Mouse (Mus musculus) limb, embryonic 13.5 days (tissue): ENCODE results near the gene Slc51a. TPM values are rescaled to one million over a fixed set of nuclear protein-coding genes. Genes with fewer than 3 reads are reported as not detected.

Experiments
- ATAC-seq: fragments of 200-750 bp; cut with Nextera tagmentation; 2 replicates; pipeline ENCODE4 v1.8.0; 2017; ENCODE audit warnings: low read depth, moderate number of reproducible peaks, moderate TSS enrichment; ENCODE audit not compliant: low FRiP score
- H3K27ac ChIP-seq: fragments of 300-500 bp; sonication (generic); 2 replicates; pipeline ENCODE4 v1.5.1; 2015; ENCODE audit warnings: inconsistent platforms, mild to moderate bottlenecking, moderate library complexity
- H3K27me3 ChIP-seq: fragments of 300-500 bp; sonication (generic); 2 replicates; pipeline ENCODE4 v1.6.1; 2015; ENCODE audit warnings: mild to moderate bottlenecking, inconsistent platforms
- H3K36me3 ChIP-seq: fragments of 300-500 bp; sonication (generic); 2 replicates; pipeline ENCODE4 v1.6.1; 2015; ENCODE audit warnings: inconsistent platforms, mild to moderate bottlenecking, moderate library complexity
- H3K4me1 ChIP-seq: fragments of 300-500 bp; sonication (generic); 2 replicates; pipeline ENCODE4 v1.6.1; 2015; ENCODE audit warnings: inconsistent platforms
- H3K4me2 ChIP-seq: fragments of 300-500 bp; sonication (generic); replicated peaks from 2 replicates; pipeline ENCODE4 v1.6.1; 2015; ENCODE audit warnings: inconsistent platforms, mild to moderate bottlenecking, moderate library complexity
- H3K4me3 ChIP-seq: fragments of 300-500 bp; sonication (generic); 2 replicates; pipeline ENCODE4 v1.5.1; 2015; ENCODE audit warnings: moderate library complexity, mild to moderate bottlenecking, inconsistent platforms
- H3K9ac ChIP-seq: fragments of 300-500 bp; sonication (generic); 2 replicates; pipeline ENCODE4 v1.6.1; 2015; ENCODE audit warnings: mild to moderate bottlenecking, inconsistent platforms
- H3K9me3 ChIP-seq: fragments of 300-500 bp; sonication (generic); 2 replicates; pipeline ENCODE4 v1.6.1; 2016; ENCODE audit warnings: inconsistent platforms
- WGBS: fragments of 180-500 bp; shearing (Covaris S2); methylation state at CpG from one replicate; pipeline ENCODE4 v1.1.7; 2015; 5-methylcytosine and 5-hydroxymethylcytosine counted together
- polyA plus RNA-seq: library from polyadenylated mRNA; unstranded; fragments of >200 nt; fragmentation: Nextera tagmentation; extraction: Ambion mirVana; gene quantifications from 2 replicates; pipeline ENCODE4 v1.2.1, GENCODE M21; 2015

Gene Slc51a
- polyA plus RNA-seq, 1 experiment from 2014 or later, result 0.46 TPM

GRCm38 (mm10) chr16:32434066-32434465, 53.6 kb downstream of the Slc51a start:
- H3K4me1 ChIP-seq, result peaks cover 17% of the 10 kb centered on the region
- no peaks in the 10 kb centered on the region for H3K9me3 ChIP-seq
- no peak overlapping the region for H3K27ac ChIP-seq
- no peaks in the 10 kb centered on the region for H3K27me3 ChIP-seq
- H3K4me2 ChIP-seq, result no peak overlapping the region
- ATAC-seq, result no peak
- no peak overlapping the region for H3K4me3 ChIP-seq
- H3K36me3 ChIP-seq, result no peaks in the 10 kb centered on the region
- WGBS, result 58% methylated on average over 6 of the region's 6 CpGs
- H3K9ac ChIP-seq, result no peak overlapping the region

GRCm38 (mm10) chr16:32433138-32433537, 54.5 kb downstream of the Slc51a start:
- Histone ChIP-seq H3K4me1 (peaks cover 15% of the 10 kb centered on the region), H3K9ac (no peak overlapping the region), H3K36me3 (no peaks in the 10 kb centered on the region), H3K27me3 (no peaks in the 10 kb centered on the region), H3K27ac (no peak overlapping the region), H3K9me3 (no peaks in the 10 kb centered on the region), H3K4me3 (no peak overlapping the region), H3K4me2 (no peak overlapping the region)
- ATAC-seq, result no peak
- WGBS, result 84% methylated on average over 2 of the region's 2 CpGs

- Histone ChIP-seq H3K27me3 (no peaks in the 10 kb centered on the region), H3K36me3 (no peaks in the 10 kb centered on the region), H3K4me3 (peak overlapping the region; percentile 84), H3K4me2 (peak overlapping the region; percentile 93), H3K4me1 (peaks cover 13% of the 10 kb centered on the region), H3K9ac (no peak overlapping the region), H3K9me3 (no peaks in the 10 kb centered on the region), H3K27ac (no peak overlapping the region)
- 91% methylated on average over 1 of the region's 1 CpGs for WGBS
- no peak for ATAC-seq
These were observed 55.8 kb downstream of the Slc51a start for GRCm38 (mm10) chr16:32431926-32432325.

GRCm38 (mm10) chr16:32431047-32431591, 56.6 kb downstream of the Slc51a start:
- Histone ChIP-seq H3K9ac (peak overlapping the region; percentile 88), H3K27me3 (no peaks in the 10 kb centered on the region), H3K4me1 (peaks cover 13% of the 10 kb centered on the region), H3K36me3 (no peaks in the 10 kb centered on the region), H3K27ac (peak overlapping the region; percentile 88), H3K4me3 (peak overlapping the region; percentile 84), H3K4me2 (peak overlapping the region; percentile 93), H3K9me3 (no peaks in the 10 kb centered on the region)
- WGBS, result 2% methylated on average over 28 of the region's 28 CpGs
- no peak; the same call in none of the 2 replicates for ATAC-seq

GRCm38 (mm10) chr16:32430474-32431046, 57.1 kb downstream of the Slc51a start, which contains the start of gene Pcyt1a:
Gene Pcyt1a, plus strand, starts transcription at chr16:32430921.
- under 1% methylated on average over 54 of the region's 54 CpGs for WGBS
- peak within 1 kb of the TSS; percentile 84 for H3K4me3 ChIP-seq
- peaks cover 13% of the 10 kb centered on the region for H3K4me1 ChIP-seq
- H3K4me2 ChIP-seq, result peak within 1 kb of the TSS; percentile 93
- peak; percentile 97 for ATAC-seq
- H3K9me3 ChIP-seq, result no peaks in the 10 kb centered on the region
- H3K36me3 ChIP-seq, result no peaks in the 10 kb centered on the region
- no peaks in the 10 kb centered on the region for H3K27me3 ChIP-seq
- peak within 1 kb of the TSS; percentile 88 for H3K27ac ChIP-seq
- H3K9ac ChIP-seq, result peak within 1 kb of the TSS; percentile 88

- no peak overlapping the region for H3K4me2 ChIP-seq
- no peaks in the 10 kb centered on the region for H3K27me3 ChIP-seq
- 83% methylated on average over 3 of the region's 3 CpGs for WGBS
- H3K27ac ChIP-seq, result no peak overlapping the region
- peaks cover 13% of the 10 kb centered on the region for H3K4me1 ChIP-seq
- ATAC-seq, result no peak
- H3K4me3 ChIP-seq, result no peak overlapping the region
- no peak overlapping the region for H3K9ac ChIP-seq
- no peaks in the 10 kb centered on the region for H3K9me3 ChIP-seq
- no peaks in the 10 kb centered on the region for H3K36me3 ChIP-seq
These were observed 60.2 kb downstream of the Slc51a start for GRCm38 (mm10) chr16:32427506-32427905.

Other genes starting within 250 kb of the Slc51a start
- gene Fbxo45, start 240.7 kb downstream of the Slc51a start, polyA plus RNA-seq, result 10.5 and 12.3 TPM in 2 replicates
- 17.0 and 18.6 TPM in 2 replicates for gene Wdr53, start 240.7 kb downstream of the Slc51a start, polyA plus RNA-seq
- not detected in 2 replicates for gene Smco1, start 216.4 kb downstream of the Slc51a start, polyA plus RNA-seq
- gene Rnf168, start 210.4 kb downstream of the Slc51a start, polyA plus RNA-seq, result 37.1 and 37.2 TPM in 2 replicates
- gene Ubxn7, start 155.6 kb downstream of the Slc51a start, polyA plus RNA-seq, result 29.4 and 35.7 TPM in 2 replicates
- not detected in 2 replicates for gene Tm4sf19, start 87.4 kb downstream of the Slc51a start, polyA plus RNA-seq
- gene Tctex1d2, start 68.2 kb downstream of the Slc51a start, polyA plus RNA-seq, result 25.5 and 29.5 TPM in 2 replicates
- gene Pcyt1a, start 57.0 kb downstream of the Slc51a start, polyA plus RNA-seq, result 43.3 and 45.6 TPM in 2 replicates
- gene Zdhhc19, start 8.4 kb upstream of the Slc51a start, polyA plus RNA-seq, result not detected in 2 replicates
- 22.4 and 24.2 TPM in 2 replicates for gene Tfrc, start 121.0 kb upstream of the Slc51a start, polyA plus RNA-seq
- 12.2 and 12.8 TPM in 2 replicates for gene Tnk2, start 156.0 kb upstream of the Slc51a start, polyA plus RNA-seq
- not detected in 2 replicates for gene Muc4, start 248.0 kb upstream of the Slc51a start, polyA plus RNA-seq